Mouse (Mus musculus): ENCODE results near the gene Unc13a.
"Not testable (repeated sequence)": the region's sequence is repeated elsewhere in the genome, so short reads cannot be mapped to it uniquely, and the experiment has no call there.

Gene Unc13a

DNA sequence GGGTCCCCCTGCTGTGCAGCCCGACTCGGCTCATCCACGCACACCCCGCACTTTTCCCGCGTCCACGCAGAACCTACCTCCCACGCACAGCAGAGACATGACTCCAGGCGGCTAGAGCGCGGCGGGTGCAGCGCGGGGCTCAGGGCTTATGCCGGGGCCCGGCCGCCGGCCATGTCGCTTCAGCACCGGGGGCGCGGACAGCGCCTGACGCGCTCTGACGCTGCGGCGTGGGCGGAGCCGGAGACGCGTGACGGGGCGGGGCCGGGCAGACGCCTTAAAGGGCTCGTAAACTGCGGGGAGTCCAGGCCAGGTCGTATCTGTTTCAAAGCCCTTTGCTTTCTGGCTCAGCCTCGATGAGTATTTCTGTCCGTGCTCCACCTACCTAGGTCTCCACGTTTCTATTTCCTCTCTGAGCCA, at the start of gene Unc13a:
Unc13a (minus strand) TSS at position 209 of the 417 bp plus-strand sequence.
- DNase-seq, result peak; percentile 91 to 92

DNA sequence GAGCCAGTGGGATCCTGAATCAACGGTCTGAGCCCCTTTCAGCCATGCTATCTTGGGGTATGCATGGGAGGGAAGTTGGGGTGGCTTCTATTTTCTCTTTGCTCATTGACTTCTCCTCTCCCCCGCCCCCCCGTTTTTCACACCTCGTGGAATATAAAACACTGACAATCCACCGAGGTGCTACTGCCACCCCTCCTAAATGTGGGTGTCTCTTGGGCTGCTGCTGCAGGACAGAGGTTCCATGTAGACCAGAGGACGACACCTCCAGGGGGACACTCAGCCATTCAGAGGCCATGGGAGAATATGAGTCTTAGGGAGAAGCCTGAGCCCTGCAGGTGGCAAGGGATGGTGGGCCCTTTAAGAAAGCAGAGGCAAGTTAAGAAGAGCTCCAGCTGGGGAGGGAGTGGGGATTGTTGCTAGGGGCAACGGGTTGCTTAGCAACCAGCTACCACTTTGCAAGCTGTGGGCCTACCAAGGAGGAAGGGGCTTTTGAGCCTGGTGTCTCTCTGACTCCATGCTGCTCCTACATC, 48.4 kb upstream of the Unc13a start:
- DNase-seq, result no peak

DNA sequence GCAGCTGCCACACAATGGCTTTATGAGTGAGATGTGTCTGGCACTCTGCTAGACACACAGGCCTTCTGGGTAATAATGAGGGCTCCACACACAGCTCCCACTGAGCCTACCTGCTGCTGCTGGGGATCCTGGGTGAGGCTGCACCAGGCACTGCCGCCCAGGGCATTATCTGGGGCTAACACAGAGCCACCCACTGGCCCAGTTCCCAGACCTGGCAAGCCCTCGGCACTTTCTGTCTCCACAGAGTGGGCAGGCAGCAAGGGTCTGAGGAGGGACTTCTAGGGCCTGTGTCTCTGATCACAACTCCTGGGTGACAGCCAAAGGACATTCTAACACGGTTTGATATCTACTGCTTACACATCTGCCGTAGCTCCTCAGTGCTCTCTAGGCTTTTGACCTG, 47.7 kb upstream of the Unc13a start:
- DNase-seq, result no peak

DNA sequence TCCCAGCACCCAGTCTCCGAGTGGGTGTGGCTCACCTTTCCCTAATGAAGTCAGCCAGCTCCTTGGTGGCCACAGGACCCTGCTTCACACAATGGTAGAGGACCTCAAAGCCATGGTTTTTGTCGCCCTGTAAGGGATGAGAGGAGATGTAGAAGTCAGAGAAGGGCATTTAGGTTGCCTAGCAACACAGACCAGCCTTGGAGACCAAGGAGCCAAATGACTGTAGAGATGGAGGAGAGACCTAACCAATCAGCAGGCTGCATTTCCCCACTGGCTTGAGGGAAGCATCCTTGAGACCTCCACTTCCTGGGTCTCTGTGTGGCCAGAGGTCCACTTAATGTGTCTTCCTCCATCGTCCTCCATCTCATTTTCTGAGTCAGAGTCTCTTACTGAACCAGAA, 46.7 kb upstream of the Unc13a start:
- DNase-seq, result no peak

DNA sequence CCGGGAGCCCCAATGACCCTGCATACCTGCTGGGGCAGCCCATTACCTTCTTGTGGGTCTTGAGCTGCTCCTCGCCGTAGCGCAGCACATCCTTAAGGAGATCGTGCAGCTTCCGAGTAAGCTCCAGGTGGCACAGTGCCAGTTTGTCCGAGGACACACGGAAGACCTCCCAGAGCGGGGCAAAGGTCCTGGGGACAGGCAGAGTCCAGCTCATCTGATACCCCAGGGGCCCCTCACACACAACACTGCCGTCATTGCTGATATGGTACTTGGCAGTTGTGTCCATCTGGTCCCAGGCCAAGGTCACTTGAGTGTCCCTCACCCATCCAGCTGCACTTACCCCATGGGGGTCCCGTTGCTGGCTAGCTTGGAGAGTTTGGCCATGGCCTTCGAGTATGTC, 45.5 kb upstream of the Unc13a start:
- DNase-seq, result peak in 1 of 2 experiments; percentile 22

DNA sequence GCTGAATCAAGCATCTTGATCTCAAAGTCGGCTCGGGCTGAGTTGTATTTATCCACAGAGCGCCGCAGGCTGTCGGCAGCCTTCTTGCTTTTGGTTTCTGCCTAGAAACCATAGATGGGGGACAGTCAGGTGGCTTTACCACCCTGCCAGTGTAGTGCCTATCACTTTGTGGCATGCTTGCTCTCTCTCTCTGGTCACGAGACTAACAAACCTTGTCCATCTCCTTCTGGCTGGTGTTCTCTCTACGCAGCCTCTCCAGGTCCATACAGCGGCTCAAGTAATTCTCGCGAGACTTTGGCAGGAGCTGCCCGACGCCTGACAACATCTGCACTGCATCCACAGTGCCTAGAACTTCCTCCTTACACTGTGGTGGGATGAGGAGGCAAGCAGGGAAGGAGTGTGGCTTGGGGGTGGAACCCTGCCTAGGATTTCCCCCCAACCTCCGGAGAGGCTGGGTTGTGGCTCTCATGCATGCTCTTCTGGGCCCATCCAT, 45.0 kb upstream of the Unc13a start:
- DNase-seq, result no peak

DNA sequence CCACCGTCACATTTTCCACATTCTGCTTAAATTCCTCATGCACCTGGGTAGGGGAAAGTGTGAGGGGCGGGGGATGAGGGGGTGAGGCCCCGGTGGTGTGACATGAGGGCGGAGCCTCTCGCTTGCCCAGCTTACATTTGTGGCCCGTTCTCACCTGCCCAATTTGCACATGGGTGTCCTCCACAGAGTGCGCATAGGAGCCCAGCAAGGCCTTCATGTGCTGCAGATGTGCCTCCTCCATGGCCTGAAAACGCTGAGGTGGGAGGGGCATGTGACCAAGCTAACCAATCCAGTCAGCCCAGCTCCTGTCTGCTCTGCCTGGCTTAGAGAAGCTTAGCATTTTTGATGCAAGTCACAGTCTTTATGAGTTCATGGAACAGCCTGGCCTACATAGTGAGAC, 44.0 kb upstream of the Unc13a start:
- DNase-seq, result no peak

DNA sequence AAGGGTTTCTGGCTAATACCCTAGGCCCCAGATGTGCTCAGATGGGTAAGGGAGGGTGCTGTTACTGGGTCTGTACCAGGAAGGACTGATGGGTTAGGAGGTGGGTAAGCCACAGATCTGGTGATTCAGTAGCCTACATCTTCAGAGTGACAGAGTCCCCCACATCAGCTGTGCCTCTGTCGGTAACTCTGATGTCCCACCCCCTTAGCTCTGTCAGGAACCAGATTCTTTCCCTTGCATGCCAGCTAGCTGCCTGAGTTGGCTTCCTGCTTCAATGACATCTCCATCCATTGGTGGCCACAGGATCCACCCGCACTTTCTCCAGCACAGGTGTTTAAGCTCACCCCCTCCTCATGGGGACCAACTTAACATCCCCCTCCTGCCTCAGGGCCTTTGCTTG, 40.0 kb upstream of the Unc13a start:
- DNase-seq, result no peak

DNA sequence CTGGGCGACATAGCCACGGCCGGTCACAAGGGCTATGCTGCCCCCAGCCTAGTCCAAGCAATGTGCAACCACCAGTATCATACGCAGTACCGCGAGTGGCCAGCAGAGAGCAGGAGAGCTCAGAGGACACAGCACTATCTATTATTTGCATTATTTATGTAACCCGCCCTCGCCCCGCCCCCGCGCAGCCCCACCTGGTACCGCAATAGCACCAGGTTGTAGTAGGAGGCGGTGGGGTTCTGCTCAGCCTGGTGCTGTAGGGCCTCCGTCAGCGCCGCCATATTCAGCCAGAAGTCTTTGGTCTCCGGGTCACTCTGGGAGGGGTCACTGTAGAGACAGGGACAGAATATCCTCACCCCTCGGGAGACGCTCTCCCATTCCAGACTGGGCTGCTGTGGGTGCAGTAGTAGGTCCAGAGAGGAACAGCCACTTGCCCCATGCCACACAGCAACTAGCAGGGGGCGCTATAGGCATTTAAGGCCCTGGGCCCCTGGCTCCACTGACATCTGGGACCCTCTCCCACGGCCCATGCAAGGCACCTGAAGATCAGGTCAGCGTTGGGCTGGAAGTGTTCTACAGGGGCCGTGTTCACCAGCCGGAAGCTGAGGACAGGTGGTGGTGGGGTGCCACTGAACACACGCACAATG, 38.4 kb upstream of the Unc13a start:
- peak; percentile 81 to 92 for DNase-seq

DNA sequence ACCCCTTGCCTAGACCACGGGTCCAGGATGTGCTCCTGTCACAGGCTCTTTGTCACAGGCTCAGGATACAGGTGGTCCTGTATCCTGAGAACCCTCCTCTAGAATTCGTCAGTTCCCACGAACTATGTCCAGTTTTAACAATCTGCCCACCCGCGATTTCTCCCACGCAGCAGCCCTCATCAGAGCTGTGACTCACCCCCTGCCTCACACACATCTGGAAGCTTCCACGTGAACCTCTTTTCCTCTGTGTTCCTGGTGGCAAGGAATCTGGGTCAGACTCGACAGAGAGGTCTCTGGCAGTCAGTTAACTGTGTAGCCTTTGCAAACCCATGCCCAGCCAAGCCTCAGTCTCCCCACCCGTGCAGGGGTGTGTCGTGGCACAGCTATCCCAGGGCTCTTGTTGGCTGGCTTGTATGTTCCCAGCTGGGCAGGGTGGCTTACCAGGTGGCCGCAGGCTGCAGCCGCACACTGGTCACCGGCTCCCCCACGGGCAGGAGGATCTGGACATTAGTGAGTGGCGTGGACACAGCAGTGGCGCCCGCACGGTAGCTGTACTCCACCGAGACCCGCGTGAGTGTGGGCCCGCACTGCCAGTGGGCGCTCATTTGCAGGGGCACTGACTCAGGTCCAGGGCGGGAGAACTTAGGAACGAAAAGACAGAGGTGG, 37.7 kb upstream of the Unc13a start:
- DNase-seq, result no peak

DNA sequence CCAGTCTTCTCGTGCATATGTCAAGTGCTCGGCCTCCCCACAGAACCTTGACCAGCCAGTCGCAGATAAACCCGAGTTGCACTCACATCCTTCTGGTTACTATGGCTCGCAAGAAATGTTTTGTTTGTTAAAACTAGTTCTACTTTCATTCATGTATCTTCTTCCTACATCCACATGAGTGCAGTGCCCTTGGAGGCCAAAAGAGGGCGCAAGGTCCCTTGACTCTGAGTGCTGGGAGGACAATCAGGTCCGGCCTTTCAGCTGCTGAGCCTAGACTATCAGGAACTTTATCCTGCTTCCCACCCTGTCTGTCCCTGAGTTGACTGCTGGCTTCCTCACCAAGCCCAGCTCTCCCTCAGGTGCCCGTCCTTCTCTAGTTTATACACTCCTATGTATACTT, 36.3 kb upstream of the Unc13a start:
- peak; percentile 46 to 63 for DNase-seq

DNA sequence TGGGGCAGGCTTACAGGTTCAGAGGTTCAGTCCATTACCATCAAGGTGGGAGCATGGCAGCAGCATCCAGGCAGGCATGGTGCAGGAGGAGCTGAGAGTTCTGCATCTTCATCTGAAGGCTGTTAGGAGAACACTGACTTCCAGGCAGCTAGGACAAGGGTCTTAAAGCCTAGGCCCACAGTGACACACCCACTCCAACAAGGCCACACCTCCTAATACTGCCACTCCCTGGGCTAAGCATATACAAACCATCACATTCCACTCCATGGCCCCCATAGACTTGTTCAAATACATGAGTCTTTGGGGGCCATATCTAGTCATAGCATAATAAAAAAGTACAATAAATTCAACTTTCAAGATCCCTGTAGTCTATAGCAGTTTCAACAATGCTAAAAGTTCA, 31.8 kb upstream of the Unc13a start:
- DNase-seq, result not testable (repeated sequence)

DNA sequence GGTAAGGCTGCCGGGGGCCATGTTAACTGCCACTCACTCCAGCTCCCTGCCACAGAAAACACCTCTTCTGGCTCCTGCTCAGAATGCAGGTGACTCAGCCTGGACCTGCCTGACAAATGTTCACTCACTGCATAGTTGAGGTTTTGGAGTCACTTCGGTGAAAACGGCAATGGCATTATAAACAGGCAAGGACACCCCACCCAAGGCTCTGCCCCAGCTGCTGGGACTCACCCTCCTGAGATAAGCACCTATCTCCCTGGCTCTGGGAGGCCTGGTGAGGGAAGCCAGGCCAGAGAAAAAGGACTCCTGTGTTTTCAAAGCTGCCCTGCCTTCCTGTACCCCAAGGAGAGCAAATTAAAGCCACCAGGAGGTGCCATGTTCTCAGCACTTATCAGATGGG, 31.4 kb upstream of the Unc13a start:
- DNase-seq, result no peak

DNA sequence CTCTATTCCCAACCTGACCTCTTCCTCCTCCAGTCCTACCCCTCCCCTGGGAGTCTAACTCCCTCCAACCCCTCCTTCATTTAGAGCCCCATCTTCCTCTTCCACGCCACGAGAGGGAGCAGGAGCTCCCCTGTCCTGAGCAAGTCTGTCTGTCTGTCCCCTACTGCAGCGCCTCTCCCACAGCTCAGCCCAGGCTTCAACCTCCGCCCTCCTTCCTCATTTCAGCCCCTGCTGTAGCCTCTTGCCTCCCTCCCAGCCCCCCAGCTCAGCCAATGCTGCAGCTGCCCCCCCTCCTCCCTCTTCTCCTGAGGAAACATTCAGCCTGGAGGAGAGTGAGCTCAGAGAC, 30.5 kb upstream of the Unc13a start:
- no peak for DNase-seq

DNA sequence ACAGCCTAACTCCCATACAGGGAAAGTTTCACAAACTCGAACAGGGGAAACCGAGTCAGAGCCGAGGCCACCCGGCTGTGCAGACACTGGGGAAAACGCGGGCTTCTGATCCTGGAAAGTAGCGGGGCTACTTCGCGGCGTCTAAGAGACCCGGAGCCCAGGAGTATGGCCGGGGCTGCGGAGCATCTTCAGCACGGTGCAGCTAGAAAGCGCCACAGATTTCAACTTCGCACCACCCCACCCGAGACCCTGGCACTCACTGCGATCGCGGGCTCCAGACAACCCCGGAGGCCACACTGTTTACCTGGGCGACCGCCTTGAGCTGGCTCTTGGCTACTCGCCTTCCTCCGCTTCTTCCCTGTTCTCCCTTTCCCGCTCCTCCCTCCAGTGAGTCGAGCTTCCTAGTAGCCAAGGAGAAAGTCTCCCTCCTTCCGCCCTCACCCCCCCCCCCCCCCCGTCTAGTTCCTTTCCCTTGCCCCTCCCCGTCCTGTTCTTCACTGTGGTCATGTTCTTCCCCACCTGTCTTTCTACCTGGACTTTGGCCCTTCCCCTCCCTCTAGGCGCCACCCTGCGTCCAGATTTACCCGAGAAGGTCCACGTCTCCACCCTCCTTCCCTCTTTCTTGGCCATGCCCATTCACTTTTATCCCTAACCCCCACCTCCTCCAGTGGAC, 30.0 kb upstream of the Unc13a start, which contains the start of gene B3gnt3:
B3gnt3 (minus strand) TSS at position 376 of the 673 bp plus-strand sequence.
- DNase-seq, result no peak

DNA sequence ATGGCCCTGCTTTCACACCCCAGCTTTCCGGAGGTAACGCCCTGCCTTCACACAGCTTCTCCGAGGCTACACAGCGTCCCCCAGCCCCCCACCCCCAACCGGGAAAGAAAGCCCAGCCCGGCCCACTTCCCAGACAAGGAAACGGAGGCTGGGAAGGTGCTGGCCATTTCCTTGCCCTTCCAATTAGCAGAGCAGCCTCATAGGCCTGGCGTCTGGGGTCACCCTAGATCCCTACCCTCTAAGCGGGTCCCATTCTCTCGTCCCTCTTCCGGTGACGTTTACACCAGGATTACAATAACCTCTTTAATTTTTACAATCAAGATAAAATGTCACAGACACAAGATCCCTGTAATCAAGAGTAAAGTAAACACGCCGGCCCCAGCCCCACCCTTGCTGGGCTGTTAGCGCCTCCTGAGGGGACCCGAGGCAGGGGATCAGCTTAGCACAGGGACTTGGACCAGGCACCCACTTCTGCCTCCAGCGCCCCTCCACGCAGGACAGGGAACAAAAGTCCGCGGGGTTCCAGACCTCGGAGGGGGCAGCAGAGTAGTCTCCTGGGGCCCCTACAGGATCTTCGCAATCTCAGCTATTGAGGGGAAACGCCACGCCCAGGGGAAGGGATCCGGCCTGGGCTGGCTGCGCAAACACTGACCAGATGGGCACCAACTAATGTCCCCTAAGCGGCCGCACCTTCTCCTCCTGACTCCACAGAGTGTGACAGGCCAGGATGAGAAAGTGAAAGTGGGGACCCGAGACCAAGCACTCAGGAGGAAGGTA, 29.1 kb upstream of the Unc13a start:
- DNase-seq, result peak; percentile 59 to 74

DNA sequence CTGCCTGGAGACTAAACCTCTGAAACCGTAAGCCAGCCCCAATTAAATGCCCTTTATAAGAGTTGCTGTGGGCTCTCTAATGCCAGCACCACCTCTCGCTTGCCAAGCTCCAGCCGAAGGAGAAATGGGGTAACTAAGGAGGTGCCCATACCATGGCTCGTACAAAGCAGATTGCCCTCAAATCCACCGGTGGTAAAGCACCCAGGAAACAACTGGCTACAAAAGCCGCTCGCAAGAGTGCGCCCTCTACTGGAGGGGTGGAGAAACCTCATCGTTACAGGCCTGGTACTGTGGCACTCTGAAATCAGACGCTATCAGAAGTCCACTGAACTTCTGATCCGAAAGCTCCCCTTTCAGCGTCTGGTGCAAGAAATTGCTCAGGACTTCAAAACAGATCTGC, 23.9 kb upstream of the Unc13a start:
- DNase-seq, result not testable (repeated sequence)

DNA sequence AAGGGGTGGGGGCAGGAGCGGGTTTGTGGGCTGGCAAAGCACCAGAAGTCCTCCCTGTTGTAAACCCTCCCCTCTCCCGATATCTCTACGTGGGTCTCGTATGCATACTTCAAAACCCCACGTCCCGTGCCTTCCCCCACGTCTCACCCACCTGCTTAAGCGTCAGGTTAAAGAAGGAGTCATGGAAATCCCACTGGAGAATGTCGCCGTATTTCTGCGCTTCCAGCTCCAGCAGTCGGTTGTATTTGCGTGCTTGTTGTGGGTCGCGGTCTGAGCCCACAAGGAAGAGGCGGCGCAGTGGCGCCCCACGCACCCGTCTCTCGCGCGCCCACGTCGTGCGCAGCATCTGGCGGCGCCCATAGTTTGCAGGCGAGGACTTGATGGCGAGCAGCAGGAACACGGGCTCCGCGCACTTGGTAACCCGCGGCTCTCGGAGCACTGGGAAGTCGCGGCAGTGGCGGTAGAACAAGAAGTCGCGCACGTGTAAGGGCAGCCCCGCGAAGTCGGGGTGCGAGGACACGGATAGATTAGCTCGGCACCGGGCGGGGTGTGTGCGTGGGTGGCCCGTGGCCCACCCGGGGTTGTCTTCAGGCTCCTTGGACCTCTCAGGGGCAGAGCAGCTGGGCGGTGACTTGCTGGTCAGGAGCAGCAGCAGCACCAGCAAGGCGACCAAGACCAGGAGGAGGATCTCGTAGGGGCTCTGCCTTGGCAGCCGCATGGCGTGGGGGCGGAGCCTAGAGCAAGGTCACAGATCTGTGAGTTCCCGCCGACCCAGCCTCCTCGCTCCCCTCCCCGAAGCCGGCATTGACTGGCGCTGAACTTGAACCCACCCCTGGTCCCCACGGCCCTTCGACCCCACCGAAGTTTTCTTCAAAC, 21.8 kb upstream of the Unc13a start:
- peak in 1 of 2 experiments; percentile 51 for DNase-seq

DNA sequence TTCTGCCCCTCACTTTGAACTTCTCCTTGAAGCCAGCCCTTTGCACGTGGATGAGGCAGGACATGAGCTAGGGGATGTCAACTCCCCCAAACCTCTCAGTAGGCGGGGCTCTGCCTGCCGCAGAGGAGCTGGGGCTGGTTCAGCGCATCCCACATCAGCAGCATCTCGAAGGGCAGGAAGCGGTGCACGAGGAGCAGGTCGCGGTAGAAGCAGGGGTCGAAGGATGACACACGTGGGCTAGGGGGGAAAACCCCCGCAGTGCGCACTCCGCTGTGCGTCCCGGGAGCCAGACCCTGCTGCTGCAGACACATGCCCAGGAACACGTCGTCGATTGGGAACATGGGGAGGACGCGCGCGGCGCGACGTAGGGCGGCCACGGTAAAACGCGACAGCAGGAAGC, 21.0 kb upstream of the Unc13a start:
- DNase-seq, result peak in 1 of 2 experiments; percentile 29

DNA sequence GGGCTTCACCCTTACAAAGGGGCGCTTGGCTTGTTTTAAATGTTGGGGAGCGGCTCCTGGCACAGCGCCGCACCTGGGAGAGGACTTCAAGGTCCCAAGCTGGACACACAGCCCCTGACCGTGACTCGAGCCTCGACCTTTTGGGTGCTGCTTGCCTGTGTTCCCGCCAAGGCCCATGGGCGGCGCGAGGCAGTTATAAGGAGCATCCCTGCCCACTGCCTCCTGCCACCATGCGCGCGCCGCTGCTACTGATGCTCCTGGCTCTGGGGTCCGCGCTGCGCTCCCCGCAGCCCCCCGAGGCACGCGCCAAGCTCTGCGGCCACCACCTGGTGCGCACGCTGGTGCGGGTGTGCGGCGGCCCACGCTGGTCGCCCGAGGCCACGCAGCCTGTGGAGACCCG, 17.5 kb upstream of the Unc13a start, which contains the start of gene Insl3:
Insl3 (plus strand) TSS at position 187 of the 400 bp plus-strand sequence.
- peak in 1 of 2 experiments; percentile 29 for DNase-seq

DNA sequence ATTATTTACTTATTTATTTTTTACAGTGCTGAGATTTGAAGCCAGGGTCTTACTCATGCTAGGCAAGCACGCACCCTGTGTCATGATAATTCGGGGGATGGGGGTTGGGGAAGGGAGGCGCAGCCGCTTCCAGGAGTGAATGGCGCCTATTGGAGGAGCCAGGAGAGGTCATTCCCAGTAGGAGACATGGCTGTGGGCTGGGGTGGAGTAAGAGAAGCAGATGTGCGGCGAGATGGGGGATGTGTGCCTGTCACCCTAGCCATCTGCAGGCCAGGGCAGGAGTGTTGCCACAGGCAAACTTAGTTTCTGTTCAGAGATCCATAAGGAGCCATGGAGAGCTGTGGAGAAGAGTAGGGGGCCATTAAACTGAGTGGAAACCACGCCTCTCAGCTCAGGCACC, 16.1 kb upstream of the Unc13a start:
- peak in 1 of 2 experiments; percentile 33 for DNase-seq
